Comparison of ENCODE assay signal across 7 mouse cellular contexts in genomic region chr13:113209624-113210023, GRCm38 (mm10). TPM values are rescaled to one million over a fixed set of nuclear protein-coding genes. Genes with fewer than 3 reads are reported as not detected.
DNase-seq lines count a peak whose midpoint lies in the region; ATAC-seq lines count a peak whose summit lies in the region.

Gene Esm1 (plus strand): TSS chr13:113209659.

- peak within 1 kb of the TSS; percentile 25; the same call in 1 of the 2 replicates for H3K4me2 ChIP-seq in midbrain, embryonic 14.5 days (ENCODE audit: low read length)
- no peak within 1 kb of the TSS for H3K4me2 ChIP-seq in midbrain, embryonic 11.5 days
- H3K4me2 ChIP-seq in hindbrain, embryonic 15.5 days, result peak within 1 kb of the TSS; percentile 43
- H3K4me2 ChIP-seq in limb, embryonic 15.5 days, result peak within 1 kb of the TSS; percentile 29
- H3K4me2 ChIP-seq in stomach, embryonic 15.5 days, result 0 out of 2 replicates have a peak within 1 kb of the TSS, but pooled peaks have one; percentile 1

- no peak for DNase-seq in midbrain, embryonic 14.5 days
- no peak for DNase-seq in midbrain, embryonic 11.5 days (ENCODE audit: low spot score, missing footprints)
- DNase-seq in yolk sac, embryonic 10.5 days (ENCODE audit: low spot score), result no peak

- H3K9me3 ChIP-seq in midbrain, embryonic 14.5 days (ENCODE audit: control insufficient read depth, low read length), result no peaks in the 10 kb centered on the region
- no peaks in the 10 kb centered on the region for H3K9me3 ChIP-seq in midbrain, embryonic 11.5 days (ENCODE audit: control insufficient read depth, low read length)
- H3K9me3 ChIP-seq in hindbrain, embryonic 15.5 days, result no peaks in the 10 kb centered on the region
- no peaks in the 10 kb centered on the region for H3K9me3 ChIP-seq in limb, embryonic 15.5 days
- H3K9me3 ChIP-seq in stomach, embryonic 15.5 days, result no peaks in the 10 kb centered on the region

- H3K4me3 ChIP-seq in midbrain, embryonic 14.5 days (replicated peaks; ENCODE audit: low read depth, low read length), result no peak within 1 kb of the TSS
- H3K4me3 ChIP-seq in midbrain, embryonic 11.5 days (ENCODE audit: low read depth, low read length), result no peak within 1 kb of the TSS
- peak within 1 kb of the TSS; percentile 12 for H3K4me3 ChIP-seq in hindbrain, embryonic 15.5 days
- H3K4me3 ChIP-seq in limb, embryonic 15.5 days, result no peak within 1 kb of the TSS
- H3K4me3 ChIP-seq in stomach, embryonic 15.5 days (replicated peaks), result 0 out of 2 replicates have a peak within 1 kb of the TSS, but pooled peaks have one; percentile 4

- H3K4me1 ChIP-seq in midbrain, embryonic 14.5 days (ENCODE audit: control insufficient read depth, insufficient read depth, low read length), result no peaks in the 10 kb centered on the region
- H3K4me1 ChIP-seq in midbrain, embryonic 11.5 days (ENCODE audit: control insufficient read depth, insufficient read depth, low read length), result no peaks in the 10 kb centered on the region
- peaks cover 6% of the 10 kb centered on the region; the same call in 1 of the 2 replicates for H3K4me1 ChIP-seq in hindbrain, embryonic 15.5 days (replicated peaks)
- H3K4me1 ChIP-seq in limb, embryonic 15.5 days, result peaks cover 18% of the 10 kb centered on the region
- no peaks in the 10 kb centered on the region for H3K4me1 ChIP-seq in stomach, embryonic 15.5 days

- no peaks in the 10 kb centered on the region for H3K27me3 ChIP-seq in midbrain, embryonic 14.5 days (ENCODE audit: control insufficient read depth, insufficient read depth, low read length)
- no peaks in the 10 kb centered on the region for H3K27me3 ChIP-seq in midbrain, embryonic 11.5 days (ENCODE audit: control insufficient read depth, insufficient read depth, low read length)
- H3K27me3 ChIP-seq in hindbrain, embryonic 15.5 days, result peaks cover 2% of the 10 kb centered on the region; the same call in 1 of the 2 replicates
- H3K27me3 ChIP-seq in limb, embryonic 15.5 days, result peaks cover 17% of the 10 kb centered on the region
- 0 out of 2 replicates have a peak, but pooled peaks cover 9% of the 10 kb centered on the region for H3K27me3 ChIP-seq in stomach, embryonic 15.5 days (replicated peaks)

- H3K36me3 ChIP-seq in midbrain, embryonic 14.5 days (ENCODE audit: control insufficient read depth, insufficient read depth, low read length), result no peaks in the 10 kb centered on the region
- H3K36me3 ChIP-seq in midbrain, embryonic 11.5 days (ENCODE audit: control insufficient read depth, insufficient read depth, low read length), result no peaks in the 10 kb centered on the region
- no peaks in the 10 kb centered on the region for H3K36me3 ChIP-seq in hindbrain, embryonic 15.5 days
- H3K36me3 ChIP-seq in limb, embryonic 15.5 days, result no peaks in the 10 kb centered on the region
- H3K36me3 ChIP-seq in stomach, embryonic 15.5 days, result no peaks in the 10 kb centered on the region

- 50% methylated on average over 15 of the region's 15 CpGs for WGBS in midbrain, embryonic 14.5 days
- WGBS in midbrain, embryonic 11.5 days, result 56% methylated on average over 15 of the region's 15 CpGs
- 49% methylated on average over 15 of the region's 15 CpGs for WGBS in hindbrain, embryonic 15.5 days
- 26% methylated on average over 15 of the region's 15 CpGs for WGBS in limb, embryonic 15.5 days
- 38% methylated on average over 15 of the region's 15 CpGs for WGBS in stomach, embryonic 15.5 days

- H3K27ac ChIP-seq in midbrain, embryonic 14.5 days (replicated peaks; ENCODE audit: low read depth, low read length), result no peak within 1 kb of the TSS
- no peak within 1 kb of the TSS for H3K27ac ChIP-seq in midbrain, embryonic 11.5 days (ENCODE audit: low read depth, low read length)
- H3K27ac ChIP-seq in hindbrain, embryonic 15.5 days (replicated peaks), result no peak within 1 kb of the TSS
- H3K27ac ChIP-seq in limb, embryonic 15.5 days, result no peak within 1 kb of the TSS
- H3K27ac ChIP-seq in stomach, embryonic 15.5 days, result no peak within 1 kb of the TSS

- no peak within 1 kb of the TSS for H3K9ac ChIP-seq in midbrain, embryonic 14.5 days (replicated peaks; ENCODE audit: low read length)
- H3K9ac ChIP-seq in midbrain, embryonic 11.5 days (ENCODE audit: low read length), result no peak within 1 kb of the TSS
- no peak within 1 kb of the TSS for H3K9ac ChIP-seq in hindbrain, embryonic 15.5 days
- H3K9ac ChIP-seq in limb, embryonic 15.5 days, result no peak within 1 kb of the TSS
- H3K9ac ChIP-seq in stomach, embryonic 15.5 days, result no peak within 1 kb of the TSS

- ATAC-seq in midbrain, embryonic 14.5 days (ENCODE audit: low FRiP score, low TSS enrichment), result no peak
- no peak for ATAC-seq in midbrain, embryonic 11.5 days (ENCODE audit: low FRiP score)
- 0 out of 2 replicates have a peak, but pooled peaks have one; percentile 34 for ATAC-seq in hindbrain, embryonic 15.5 days (ENCODE audit: low FRiP score, low read depth)
- no peak for ATAC-seq in limb, embryonic 15.5 days (ENCODE audit: insufficient number of reproducible peaks, low FRiP score, low TSS enrichment, low read depth)
- no peak for ATAC-seq in stomach, embryonic 15.5 days (ENCODE audit: insufficient read depth, low FRiP score, low read depth)
- no peak for ATAC-seq in frontal cortex, adult (ENCODE audit: low TSS enrichment)

RNA-seq across cellular contexts. Expression of gene Esm1, which starts in this region (rescaled TPM):
- 0.13 and 0.26 TPM in 2 replicates for polyA plus RNA-seq in midbrain, embryonic 14.5 days (2014; fragmentation: Nextera tagmentation; extraction: Ambion mirVana)
- 0.86 and 0.97 TPM in 2 replicates for polyA plus RNA-seq in midbrain, embryonic 11.5 days (2014; fragmentation: Nextera tagmentation; extraction: Ambion mirVana)
- polyA plus RNA-seq in hindbrain, embryonic 15.5 days (2015; fragmentation: Nextera tagmentation; extraction: Ambion mirVana), result 1.4 and 2.0 TPM in 2 replicates
- polyA plus RNA-seq in limb, embryonic 15.5 days (2015; fragmentation: Nextera tagmentation; extraction: Ambion mirVana), result 3.2 and 3.3 TPM in 2 replicates
- 3.1 and 4.2 TPM in 2 replicates for polyA plus RNA-seq in stomach, embryonic 15.5 days (2015; fragmentation: Nextera tagmentation; extraction: Ambion mirVana)

Comparison
In these comparisons a context has a peak if more than half of its experiments do, and no peak if none do; other contexts are left out.
1. H3K4me3 ChIP-seq: peak in hindbrain, embryonic 15.5 days (single experiment) and stomach, embryonic 15.5 days (single experiment); none in midbrain, embryonic 14.5 days (single experiment), midbrain, embryonic 11.5 days (single experiment) and limb, embryonic 15.5 days (single experiment).